25 mouse cellular contexts compared by ENCODE assay signal in genomic region chr3:129797341-129797740, GRCm38 (mm10). TPM values are rescaled to one million over a fixed set of nuclear protein-coding genes. Genes with fewer than 3 reads are reported as not detected.
"Had no signal": no experiment of that assay in that cellular context is flagged by ENCODE, and none has a peak within 500 bp of the region (broad histone marks: within the 10 kb centered on the region; RNA-seq: fewer than 3 reads in every experiment).

No protein-coding gene starts in this region.

- H3K27ac ChIP-seq: midbrain, embryonic 10.5 days; midbrain, embryonic 12.5 days; neural tube, embryonic 13.5 days; neural tube, embryonic 15.5 days had no signal

- H3K4me3 ChIP-seq: midbrain, embryonic 10.5 days; midbrain, embryonic 12.5 days; myocyte; neural tube, embryonic 13.5 days; neural tube, embryonic 15.5 days had no signal

- H3K36me3 ChIP-seq: midbrain, embryonic 10.5 days; midbrain, embryonic 12.5 days; neural tube, embryonic 13.5 days; neural tube, embryonic 15.5 days had no signal

- H3K9me3 ChIP-seq: midbrain, embryonic 10.5 days; midbrain, embryonic 12.5 days; neural tube, embryonic 13.5 days; neural tube, embryonic 15.5 days had no signal

- ATAC-seq: midbrain, embryonic 16.5 days had no signal

- H3K4me1 ChIP-seq: midbrain, embryonic 10.5 days; midbrain, embryonic 12.5 days; neural tube, embryonic 13.5 days; neural tube, embryonic 15.5 days had no signal

- H3K27me3 ChIP-seq: midbrain, embryonic 12.5 days; neural tube, embryonic 13.5 days; neural tube, embryonic 15.5 days had no signal

- H3K4me2 ChIP-seq: lung, embryonic 14.5 days; midbrain, embryonic 12.5 days; neural tube, embryonic 13.5 days; neural tube, embryonic 15.5 days had no signal

- H3K9ac ChIP-seq: lung, embryonic 14.5 days; midbrain, embryonic 12.5 days; neural tube, embryonic 13.5 days; neural tube, embryonic 15.5 days had no signal

- DNase-seq: lung, adult 18-20 months; lung, embryonic 14.5 days; lung, postnatal 10 days; lung, postnatal 4 days; midbrain, embryonic 14.5 days; retina, postnatal 1 day; right cerebral cortex, adult 18-20 months; right cerebral cortex, postnatal 25 days; right cerebral cortex, postnatal 4 days; spleen, adult 18-20 months; thymus, adult 18-20 months; thymus, postnatal 14 days; thymus, postnatal 36 days had no signal

RNA-seq across cellular contexts. Expression of gene Lrit3, which starts 6.5 kb away (rescaled TPM):
- polyA plus RNA-seq: lung, embryonic 14.5 days; lung, embryonic 16.5 days; midbrain, embryonic 10.5 days; midbrain, embryonic 12.5 days; midbrain, embryonic 14.5 days; midbrain, embryonic 16.5 days; myocyte; neural tube, embryonic 11.5 days; neural tube, embryonic 13.5 days; neural tube, embryonic 15.5 days; small intestine, adult 2 months; stomach, embryonic 16.5 days; thymus, postnatal 0 days had no signal

RNA-seq across cellular contexts. Expression of gene Rrh, which starts 25.0 kb away (rescaled TPM):
- polyA plus RNA-seq: lung, embryonic 16.5 days; midbrain, embryonic 12.5 days; myocyte; neural tube, embryonic 11.5 days; neural tube, embryonic 15.5 days; small intestine, adult 2 months; stomach, embryonic 14.5 days; stomach, embryonic 16.5 days; thymus, postnatal 0 days had no signal

RNA-seq across cellular contexts. Expression of gene Cfi, which starts 38.3 kb away (rescaled TPM):
- polyA plus RNA-seq: myocyte; neural tube, embryonic 11.5 days had no signal
